Mouse (Mus musculus) cortical plate, adult 2 months (tissue): ENCODE measurements around the gene Strn4. TPM values are rescaled to one million over a fixed set of nuclear protein-coding genes. Genes with fewer than 3 reads are reported as not detected.

Experiments
- H3K27ac ChIP-seq: fragments of 200-500 bp; 2 replicates; pipeline ENCODE4 v1.5.1; 2012; ENCODE audit warnings: low read length, control low read depth, inconsistent platforms; ENCODE audit not compliant: insufficient read depth
- H3K4me1 ChIP-seq: fragments of 200-500 bp; 2 replicates; pipeline ENCODE4 v1.6.1; 2011; ENCODE audit warnings: low read length; ENCODE audit not compliant: control insufficient read depth, insufficient read depth
- H3K4me3 ChIP-seq: fragments of 200-500 bp; 2 replicates; pipeline ENCODE4 v1.5.1; 2011; ENCODE audit warnings: mild to moderate bottlenecking, low read length, control low read depth; ENCODE audit not compliant: insufficient read depth
- CTCF ChIP-seq: fragments of 200-500 bp; IDR thresholded peaks from 2 replicates; pipeline ENCODE4 v1.5.1; 2011; ENCODE audit warnings: mild to moderate bottlenecking, control low read depth, low read length; ENCODE audit not compliant: insufficient read depth; ENCODE audit errors: extremely low read depth
- POLR2A ChIP-seq: fragments of 200-500 bp; IDR thresholded peaks from 2 replicates; pipeline ENCODE4 v1.6.1; 2011; ENCODE audit warnings: mild to moderate bottlenecking, low read length, control low read depth; ENCODE audit not compliant: insufficient read depth; ENCODE audit errors: extremely low read depth
- polyA plus RNA-seq: library from polyadenylated mRNA; depleted of rRNA; stranded (reverse); fragments of >200 nt; gene quantifications from 2 replicates; pipeline ENCODE4 v1.2.3, GENCODE M21; 2012; rRNA removed

Gene Strn4
- polyA plus RNA-seq, 1 experiment, result 291 TPM

GRCm38 (mm10) chr7:16880615-16881014, 64.9 kb downstream of the Strn4 start:
- Histone ChIP-seq H3K4me3 (no peak overlapping the region), H3K4me1 (no peaks in the 10 kb centered on the region; the same call in 1 of the 2 replicates), H3K27ac (no peak overlapping the region; the same call in 1 of the 2 replicates)
- TF ChIP-seq POLR2A (no peak), CTCF (no peak)

- Histone ChIP-seq H3K27ac (no peak overlapping the region), H3K4me1 (no peaks in the 10 kb centered on the region), H3K4me3 (no peak overlapping the region)
- TF ChIP-seq CTCF (no peak), POLR2A (no peak)
These were observed 67.5 kb downstream of the Strn4 start for GRCm38 (mm10) chr7:16883162-16883561.

- H3K27ac ChIP-seq, result no peak overlapping the region
- TF ChIP-seq POLR2A (no peak), CTCF (no peak)
- no peak overlapping the region for H3K4me3 ChIP-seq
- no peaks in the 10 kb centered on the region for H3K4me1 ChIP-seq
These were observed 68.6 kb downstream of the Strn4 start for GRCm38 (mm10) chr7:16884334-16884733.

GRCm38 (mm10) chr7:16885271-16885776, 69.6 kb downstream of the Strn4 start:
- Histone ChIP-seq H3K4me1 (no peaks in the 10 kb centered on the region), H3K27ac (no peak overlapping the region), H3K4me3 (no peak overlapping the region)
- no peak for TF ChIP-seq CTCF
- no peak for TF ChIP-seq POLR2A

DNA sequence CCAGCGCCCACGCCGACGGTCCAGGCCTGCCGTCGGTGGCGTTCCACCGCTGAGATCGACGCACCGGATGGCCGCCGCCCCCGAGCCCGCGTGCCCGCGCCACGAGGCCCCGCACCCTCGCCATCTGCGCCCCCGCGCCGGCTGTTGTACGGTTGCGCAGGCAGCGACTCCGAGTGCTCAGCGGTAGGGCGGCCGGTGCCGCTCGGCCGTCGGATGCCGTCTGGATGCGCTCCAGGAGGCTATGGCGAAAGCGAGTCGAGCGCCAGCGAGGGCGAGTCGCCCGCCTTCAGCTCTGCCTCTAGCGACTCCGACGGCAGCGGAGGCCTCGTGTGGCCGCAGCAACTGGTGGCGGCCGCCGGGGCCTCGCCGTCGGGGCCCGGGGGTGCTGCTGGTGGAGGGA, 70.2 kb downstream of the Strn4 start:
- no peak for TF ChIP-seq POLR2A
- TF ChIP-seq CTCF, result no peak
- H3K27ac ChIP-seq, result no peak overlapping the region
- H3K4me1 ChIP-seq, result no peaks in the 10 kb centered on the region
- H3K4me3 ChIP-seq, result no peak overlapping the region

Other genes starting within 250 kb of the Strn4 start
- gene Arhgap35, start 200.9 kb upstream of the Strn4 start, polyA plus RNA-seq, result 56.9 and 58.3 TPM in 2 replicates
- gene Ceacam15, start 140.2 kb upstream of the Strn4 start, polyA plus RNA-seq, result 0.08 TPM in 1 of 2 replicates, not detected in the other
- gene Ceacam9, start 94.0 kb upstream of the Strn4 start, polyA plus RNA-seq, result 0.26 and 0.52 TPM in 2 replicates
- 526 and 561 TPM in 2 replicates for gene Ap2s1, start 77.5 kb upstream of the Strn4 start, polyA plus RNA-seq
- 5.7 and 6.1 TPM in 2 replicates for gene Slc1a5, start 34.5 kb upstream of the Strn4 start, polyA plus RNA-seq
- gene Fkrp, start 843 bp downstream of the Strn4 start, polyA plus RNA-seq, result 42.3 and 44.0 TPM in 2 replicates
- gene Prkd2, start 27.0 kb downstream of the Strn4 start, polyA plus RNA-seq, result 6.5 and 6.8 TPM in 2 replicates
- 169 and 184 TPM in 2 replicates for gene Dact3, start 59.4 kb downstream of the Strn4 start, polyA plus RNA-seq
- gene Gng8, start 75.9 kb downstream of the Strn4 start, polyA plus RNA-seq, result 8.3 and 10.9 TPM in 2 replicates
- 0.08 and 0.17 TPM in 2 replicates for gene Ptgir, start 90.6 kb downstream of the Strn4 start, polyA plus RNA-seq
- 1,956 and 2,049 TPM in 2 replicates for gene Calm3, start 108.2 kb downstream of the Strn4 start, polyA plus RNA-seq
- gene Pnmal2, start 128.8 kb downstream of the Strn4 start, polyA plus RNA-seq, result 89.8 and 103 TPM in 2 replicates
- 60.2 and 64.8 TPM in 2 replicates for gene Pnmal1, start 143.8 kb downstream of the Strn4 start, polyA plus RNA-seq
- gene Gm42372, start 167.2 kb downstream of the Strn4 start, polyA plus RNA-seq, result 38.9 and 42.5 TPM in 2 replicates
- gene Ccdc8, start 176.8 kb downstream of the Strn4 start, polyA plus RNA-seq, result 1.8 and 1.9 TPM in 2 replicates
- 263 and 268 TPM in 2 replicates for gene Ppp5c, start 212.0 kb downstream of the Strn4 start, polyA plus RNA-seq
- 3.3 and 4.0 TPM in 2 replicates for gene Hif3a, start 246.5 kb downstream of the Strn4 start, polyA plus RNA-seq